Mouse (Mus musculus): ENCODE measurements around the gene RPS10-NUDT3. TPM values are rescaled to one million over a fixed set of nuclear protein-coding genes. Genes with fewer than 3 reads are reported as not detected.

RPS10-NUDT3 gene
- polyA plus RNA-seq, 1 experiment: not detected

DNA sequence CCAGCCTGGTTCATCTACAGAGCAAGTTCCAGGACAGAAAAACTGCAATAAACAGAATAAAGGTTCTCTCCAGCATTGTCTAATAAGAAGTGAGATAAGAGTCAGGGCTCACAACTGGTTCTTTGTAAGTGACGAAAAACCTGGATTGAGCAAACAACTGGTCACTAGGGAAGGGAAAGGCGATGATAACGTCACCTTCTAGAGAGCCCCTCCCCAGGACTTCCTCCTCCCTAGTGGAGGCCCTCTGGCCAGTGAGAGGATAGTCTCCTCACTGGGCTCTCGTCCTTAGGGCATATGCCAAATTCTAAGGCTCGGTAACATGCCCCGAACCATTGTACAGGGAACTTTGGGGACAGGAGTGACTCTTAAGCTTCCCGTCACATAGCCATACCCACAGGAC, 59.0 kb downstream of the RPS10-NUDT3 start:
- Histone ChIP-seq H3K27me3 (ENCODE audit: control insufficient read depth, insufficient read depth, low read length) (no peaks in the 10 kb centered on the region), H3K36me3 (ENCODE audit: control insufficient read depth, insufficient read depth, low read length) (peaks cover 8% of the 10 kb centered on the region), H3K4me3 (ENCODE audit: extremely low read depth, insufficient read depth, insufficient read length) (no peak overlapping the region), H3K27ac (ENCODE audit: insufficient read depth, low read length) (no peak overlapping the region), H3K4me1 (ENCODE audit: control insufficient read depth, insufficient read depth, insufficient read length) (no peaks in the 10 kb centered on the region)
- WGBS: 86% methylated on average over 7 of the region's 7 CpGs
- no peak for DNase-seq (ENCODE audit: low read depth in 1 of 2, low spot score in 2 of 2)
- TF ChIP-seq CTCF (IDR thresholded peaks at IDR 0.05; ENCODE audit: extremely low read depth, insufficient read depth, insufficient read length, insufficient replicate concordance) (no peak), POLR2A (IDR thresholded peaks at IDR 0.05; ENCODE audit: low read depth, low read length) (no peak)

DNA sequence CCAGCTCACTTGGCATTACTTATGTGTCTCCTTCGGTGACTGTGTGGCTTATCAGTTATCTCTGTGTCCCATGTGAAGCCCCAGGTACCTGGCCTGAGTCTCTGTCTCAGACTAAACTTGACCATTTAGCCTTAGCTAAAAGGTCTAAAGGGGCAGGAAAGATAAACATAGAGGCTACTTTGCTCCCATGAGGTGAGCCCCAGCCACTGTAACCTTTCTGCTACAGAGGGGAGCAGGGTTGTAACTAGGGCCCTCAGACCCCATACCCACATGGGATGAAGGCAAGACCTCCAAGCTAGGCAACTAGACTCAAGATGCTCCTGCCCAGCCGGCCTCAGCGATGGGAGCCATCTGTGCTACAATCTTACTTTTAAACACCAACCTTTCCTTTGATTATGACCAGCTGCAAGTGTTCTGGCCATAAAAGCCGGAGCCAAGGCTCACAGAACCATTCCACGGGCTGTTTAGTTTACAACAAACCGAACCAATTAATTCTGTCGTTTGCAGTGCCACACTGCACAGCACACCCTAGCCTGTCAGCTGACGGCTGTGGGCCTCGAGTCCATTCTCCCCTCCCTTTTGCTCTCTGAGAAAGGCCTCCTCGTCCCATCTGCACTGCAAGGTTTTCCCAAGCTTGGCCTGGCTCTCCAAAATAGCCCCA, 59.8 kb downstream of the RPS10-NUDT3 start:
- no peak overlapping the region for H3K27ac ChIP-seq (ENCODE audit: insufficient read depth, low read length)
- peaks cover 5% of the 10 kb centered on the region for H3K36me3 ChIP-seq (ENCODE audit: control insufficient read depth, insufficient read depth, low read length)
- H3K27me3 ChIP-seq (ENCODE audit: control insufficient read depth, insufficient read depth, low read length): no peaks in the 10 kb centered on the region
- no peak overlapping the region for H3K4me3 ChIP-seq (ENCODE audit: extremely low read depth, insufficient read depth, insufficient read length)
- H3K4me1 ChIP-seq (ENCODE audit: control insufficient read depth, insufficient read depth, insufficient read length): no peaks in the 10 kb centered on the region
- no peak for TF ChIP-seq POLR2A (IDR thresholded peaks at IDR 0.05; ENCODE audit: low read depth, low read length)
- TF ChIP-seq CTCF (IDR thresholded peaks at IDR 0.05; ENCODE audit: extremely low read depth, insufficient read depth, insufficient read length, insufficient replicate concordance): no peak
- 82% methylated on average over 10 of the region's 10 CpGs for WGBS
- DNase-seq (ENCODE audit: low read depth in 1 of 2, low spot score in 2 of 2): no peak

DNA sequence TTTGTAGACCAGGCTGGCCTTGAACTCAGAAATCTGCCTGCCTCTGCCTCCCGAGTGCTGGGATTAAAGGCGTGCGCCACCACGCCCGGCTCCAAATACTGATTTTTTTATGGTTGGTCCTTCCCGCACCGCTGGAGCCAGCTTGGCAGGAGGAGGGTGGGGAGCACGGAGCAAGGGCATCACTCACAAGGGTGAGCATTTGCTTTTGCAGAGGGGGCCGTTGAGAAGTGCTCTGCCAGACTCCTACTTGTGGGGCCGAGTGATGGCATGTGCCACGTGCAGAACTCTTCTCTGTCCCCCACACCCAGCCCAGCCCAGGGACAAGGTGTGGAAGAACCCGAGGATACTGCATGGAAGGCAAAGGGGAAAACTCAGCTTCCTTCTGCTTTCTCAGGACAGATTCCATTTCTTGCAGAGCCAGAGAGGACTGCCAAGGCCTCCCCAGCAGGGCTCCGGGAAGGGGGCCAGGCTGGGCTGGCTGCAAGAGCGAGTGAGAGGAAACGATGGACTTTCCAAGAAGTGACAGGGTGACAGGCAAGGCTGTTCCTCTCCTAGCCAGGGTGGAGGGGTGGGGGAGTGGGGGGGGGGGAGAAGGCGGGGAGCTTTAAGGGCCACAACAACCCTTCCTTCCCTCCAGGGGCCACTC, 60.4 kb downstream of the RPS10-NUDT3 start:
- peaks cover under 1% of the 10 kb centered on the region; the same call in 1 of the 2 replicates for H3K36me3 ChIP-seq (ENCODE audit: control insufficient read depth, insufficient read depth, low read length)
- TF ChIP-seq CTCF (IDR thresholded peaks at IDR 0.05; ENCODE audit: extremely low read depth, insufficient read depth, insufficient read length, insufficient replicate concordance) (no peak), POLR2A (IDR thresholded peaks at IDR 0.05; ENCODE audit: low read depth, low read length) (no peak)
- no peak for DNase-seq (ENCODE audit: low read depth in 1 of 2, low spot score in 2 of 2)
- WGBS: 78% methylated on average over 15 of the region's 16 CpGs
- H3K4me1 ChIP-seq (ENCODE audit: control insufficient read depth, insufficient read depth, insufficient read length): no peaks in the 10 kb centered on the region
- no peak overlapping the region for H3K4me3 ChIP-seq (ENCODE audit: extremely low read depth, insufficient read depth, insufficient read length)
- H3K27me3 ChIP-seq (ENCODE audit: control insufficient read depth, insufficient read depth, low read length): no peaks in the 10 kb centered on the region
- no peak overlapping the region for H3K27ac ChIP-seq (ENCODE audit: insufficient read depth, low read length)

DNA sequence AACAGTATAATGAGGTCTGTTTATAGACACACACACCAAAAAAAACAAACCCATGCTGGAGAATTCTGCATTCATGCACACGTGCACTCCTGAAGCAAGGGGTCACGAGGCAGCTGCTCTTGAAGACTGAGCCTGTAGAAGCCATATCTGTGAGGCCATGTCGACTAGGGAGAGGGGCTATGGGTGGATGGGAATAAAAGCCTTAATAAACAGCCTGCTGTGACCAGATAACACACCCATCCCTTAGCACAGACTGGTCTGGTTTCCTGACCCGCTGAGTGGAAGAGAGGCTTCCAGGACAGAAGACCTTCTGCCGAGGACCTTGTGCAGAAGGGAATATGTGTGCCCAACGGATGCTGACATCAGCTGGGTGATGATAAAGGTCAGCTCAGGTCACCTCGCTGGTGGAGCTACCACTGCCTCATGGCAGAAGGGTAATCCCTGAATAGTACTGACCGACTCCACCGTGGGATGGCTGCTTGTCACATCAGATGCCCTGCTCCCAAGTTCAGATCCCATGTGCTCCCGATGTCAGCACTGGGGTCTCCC, 61.2 kb downstream of the RPS10-NUDT3 start:
- H3K4me1 ChIP-seq (ENCODE audit: control insufficient read depth, insufficient read depth, insufficient read length): no peaks in the 10 kb centered on the region
- 86% methylated on average over 10 of the region's 10 CpGs for WGBS
- no peak overlapping the region for H3K4me3 ChIP-seq (ENCODE audit: extremely low read depth, insufficient read depth, insufficient read length)
- no peaks in the 10 kb centered on the region for H3K36me3 ChIP-seq (ENCODE audit: control insufficient read depth, insufficient read depth, low read length)
- no peak for TF ChIP-seq POLR2A (IDR thresholded peaks at IDR 0.05; ENCODE audit: low read depth, low read length)
- TF ChIP-seq CTCF (IDR thresholded peaks at IDR 0.05; ENCODE audit: extremely low read depth, insufficient read depth, insufficient read length, insufficient replicate concordance): no peak
- H3K27ac ChIP-seq (ENCODE audit: insufficient read depth, low read length): no peak overlapping the region
- H3K27me3 ChIP-seq (ENCODE audit: control insufficient read depth, insufficient read depth, low read length): no peaks in the 10 kb centered on the region
- DNase-seq (ENCODE audit: low read depth in 1 of 2, low spot score in 2 of 2): no peak

DNA sequence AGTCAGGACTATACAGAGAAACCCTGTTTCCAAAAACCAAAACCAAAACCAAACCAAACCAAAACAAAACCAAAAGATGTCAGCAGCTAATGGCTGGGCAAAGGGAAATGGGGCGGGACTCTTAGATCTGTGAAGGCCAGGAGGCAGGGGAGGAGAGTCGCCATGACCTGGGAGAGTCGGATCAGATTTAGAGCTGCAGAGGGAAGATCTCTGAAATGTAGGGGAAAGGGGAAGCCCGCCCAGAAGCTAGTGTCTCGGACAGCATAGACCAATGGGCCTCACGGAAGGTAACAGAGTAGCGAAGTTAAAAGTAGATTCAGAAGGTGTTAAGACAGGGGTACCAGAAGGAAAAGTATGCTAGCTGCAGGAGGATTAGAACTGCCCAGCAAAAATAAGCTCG, 63.7 kb downstream of the RPS10-NUDT3 start:
- WGBS: 73% methylated on average over 8 of the region's 8 CpGs
- Histone ChIP-seq H3K4me3 (ENCODE audit: extremely low read depth, insufficient read depth, insufficient read length) (no peak overlapping the region), H3K4me1 (ENCODE audit: control insufficient read depth, insufficient read depth, insufficient read length) (no peaks in the 10 kb centered on the region), H3K27me3 (ENCODE audit: control insufficient read depth, insufficient read depth, low read length) (no peaks in the 10 kb centered on the region), H3K27ac (ENCODE audit: insufficient read depth, low read length) (no peak overlapping the region), H3K36me3 (ENCODE audit: control insufficient read depth, insufficient read depth, low read length) (no peaks in the 10 kb centered on the region)
- TF ChIP-seq POLR2A (IDR thresholded peaks at IDR 0.05; ENCODE audit: low read depth, low read length) (no peak), CTCF (IDR thresholded peaks at IDR 0.05; ENCODE audit: extremely low read depth, insufficient read depth, insufficient read length, insufficient replicate concordance) (no peak)
- no peak for DNase-seq (ENCODE audit: low read depth in 1 of 2, low spot score in 2 of 2)

DNA sequence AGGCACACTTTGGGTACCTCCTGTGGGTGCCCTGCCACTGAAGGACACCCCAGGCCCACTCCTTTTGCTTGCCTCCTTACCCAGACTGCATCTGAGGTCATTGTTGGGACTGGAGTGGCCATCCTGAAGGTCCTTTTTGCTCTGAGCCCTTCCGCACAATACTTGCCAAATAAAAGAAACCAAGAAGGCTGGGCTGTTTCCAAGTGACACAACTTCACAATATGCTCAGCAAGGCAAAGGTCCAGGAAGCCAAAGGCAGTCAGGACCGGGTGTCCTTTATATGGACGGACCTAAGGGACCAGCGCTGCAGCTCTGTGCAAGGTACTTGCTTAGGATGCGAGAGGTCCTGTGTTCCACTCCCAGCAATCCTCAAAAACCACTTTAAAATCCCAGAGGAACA, 66.8 kb downstream of the RPS10-NUDT3 start:
- H3K4me3 ChIP-seq (ENCODE audit: extremely low read depth, insufficient read depth, insufficient read length): no peak overlapping the region
- DNase-seq (ENCODE audit: low read depth in 1 of 2, low spot score in 2 of 2): no peak
- no peaks in the 10 kb centered on the region for H3K36me3 ChIP-seq (ENCODE audit: control insufficient read depth, insufficient read depth, low read length)
- WGBS: 89% methylated on average over 5 of the region's 5 CpGs
- H3K4me1 ChIP-seq (ENCODE audit: control insufficient read depth, insufficient read depth, insufficient read length): peaks cover 5% of the 10 kb centered on the region; the same call in 1 of the 2 replicates
- H3K27me3 ChIP-seq (ENCODE audit: control insufficient read depth, insufficient read depth, low read length): no peaks in the 10 kb centered on the region
- no peak for TF ChIP-seq POLR2A (IDR thresholded peaks at IDR 0.05; ENCODE audit: low read depth, low read length)
- no peak for TF ChIP-seq CTCF (IDR thresholded peaks at IDR 0.05; ENCODE audit: extremely low read depth, insufficient read depth, insufficient read length, insufficient replicate concordance)
- no peak overlapping the region for H3K27ac ChIP-seq (ENCODE audit: insufficient read depth, low read length)

DNA sequence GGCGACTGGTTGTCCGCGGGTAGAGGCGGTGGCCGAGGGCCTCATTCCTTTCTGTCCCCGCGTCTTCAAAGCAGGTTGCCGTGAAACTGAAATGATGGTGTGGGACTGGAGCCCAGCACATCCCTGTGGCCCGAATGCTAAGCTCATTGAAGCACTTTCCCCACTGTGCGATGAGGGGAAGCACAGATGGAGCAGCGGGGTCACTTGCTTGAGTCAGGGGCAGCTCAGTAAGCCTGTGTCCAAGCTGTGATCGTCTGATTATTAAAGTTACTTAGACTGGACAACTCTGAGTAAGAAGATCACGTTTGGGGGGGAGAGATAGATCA, 69.1 kb downstream of the RPS10-NUDT3 start:
- no peaks in the 10 kb centered on the region for H3K27me3 ChIP-seq (ENCODE audit: control insufficient read depth, insufficient read depth, low read length)
- H3K4me1 ChIP-seq (ENCODE audit: control insufficient read depth, insufficient read depth, insufficient read length): peaks cover 9% of the 10 kb centered on the region; the same call in 1 of the 2 replicates
- no peak for DNase-seq (ENCODE audit: low read depth in 1 of 2, low spot score in 2 of 2)
- H3K27ac ChIP-seq (ENCODE audit: insufficient read depth, low read length): no peak overlapping the region
- H3K36me3 ChIP-seq (ENCODE audit: control insufficient read depth, insufficient read depth, low read length): peaks cover 9% of the 10 kb centered on the region
- WGBS: 1% methylated on average over 13 of the region's 13 CpGs
- TF ChIP-seq POLR2A (IDR thresholded peaks at IDR 0.05; ENCODE audit: low read depth, low read length) (no peak), CTCF (IDR thresholded peaks at IDR 0.05; ENCODE audit: extremely low read depth, insufficient read depth, insufficient read length, insufficient replicate concordance) (no peak)
- peak overlapping the region; percentile 75 for H3K4me3 ChIP-seq (ENCODE audit: extremely low read depth, insufficient read depth, insufficient read length)

All from spleen, adult 2 months (tissue).